9 mouse cellular contexts compared by ENCODE assay signal in genomic region chr10:17930445-17931083, GRCm38 (mm10). TPM values are rescaled to one million over a fixed set of nuclear protein-coding genes. Genes with fewer than 3 reads are reported as not detected.
DNase-seq lines count a peak whose midpoint lies in the region; ATAC-seq lines count a peak whose summit lies in the region.
"Had no signal": no experiment of that assay in that cellular context is flagged by ENCODE, and none has a peak within 500 bp of the region (broad histone marks: within the 10 kb centered on the region; RNA-seq: fewer than 3 reads in every experiment).

No protein-coding gene starts in this region.

- no peak overlapping the region for H3K4me2 ChIP-seq in neural tube, embryonic 15.5 days
- no peak overlapping the region for H3K4me2 ChIP-seq in forebrain, embryonic 15.5 days (replicated peaks)
- H3K4me2 ChIP-seq in limb, embryonic 15.5 days, result no peak overlapping the region

- H3K9ac ChIP-seq in neural tube, embryonic 15.5 days (replicated peaks), result no peak overlapping the region
- no peak overlapping the region for H3K9ac ChIP-seq in forebrain, embryonic 15.5 days (replicated peaks)
- H3K9ac ChIP-seq in limb, embryonic 15.5 days, result no peak overlapping the region

- no peaks in the 10 kb centered on the region for H3K27me3 ChIP-seq in neural tube, embryonic 15.5 days (replicated peaks)
- no peaks in the 10 kb centered on the region for H3K27me3 ChIP-seq in forebrain, embryonic 15.5 days
- no peaks in the 10 kb centered on the region for H3K27me3 ChIP-seq in limb, embryonic 15.5 days

- ATAC-seq in neural tube, embryonic 15.5 days (ENCODE audit: low FRiP score), result no peak
- peak; percentile 81 for ATAC-seq in forebrain, embryonic 15.5 days (replicated peaks)
- ATAC-seq in limb, embryonic 15.5 days (ENCODE audit: insufficient number of reproducible peaks, low FRiP score, low TSS enrichment, low read depth), result no peak

- peaks cover 8% of the 10 kb centered on the region; the same call in 1 of the 2 replicates for H3K4me1 ChIP-seq in neural tube, embryonic 15.5 days
- H3K4me1 ChIP-seq in forebrain, embryonic 15.5 days, result peaks cover 26% of the 10 kb centered on the region
- H3K4me1 ChIP-seq in limb, embryonic 15.5 days, result peaks cover 15% of the 10 kb centered on the region

- DNase-seq in gastrocnemius, adult 18-20 months (ENCODE audit: low spot score), result peak; percentile 39
- DNase-seq in gastrocnemius, postnatal 14 days, result no peak
- DNase-seq in neural tube, embryonic 10.5 days (ENCODE audit: extremely low spot score, low spot score), result no peak
- no peak for DNase-seq in frontal cortex, postnatal 14 days (ENCODE audit: low spot score in 2 of 2)
- DNase-seq in thymus, postnatal 36 days, result no peak

- no peaks in the 10 kb centered on the region for H3K36me3 ChIP-seq in neural tube, embryonic 15.5 days
- no peaks in the 10 kb centered on the region for H3K36me3 ChIP-seq in forebrain, embryonic 15.5 days
- H3K36me3 ChIP-seq in limb, embryonic 15.5 days, result no peaks in the 10 kb centered on the region

- intact Hi-C loops in gastrocnemius, postnatal 14 days (cut with DNase I; ENCODE audit: low total_unique reads), result no loop called here

- H3K27ac ChIP-seq in neural tube, embryonic 15.5 days (replicated peaks), result peak overlapping the region; percentile 6; the same call in 1 of the 2 replicates
- peak overlapping the region; percentile 78 for H3K27ac ChIP-seq in forebrain, embryonic 15.5 days (replicated peaks)
- peak overlapping the region; percentile 57 for H3K27ac ChIP-seq in limb, embryonic 15.5 days
- H3K27ac ChIP-seq: macrophage had no signal

- 50% methylated on average over 6 of the region's 6 CpGs for WGBS in neural tube, embryonic 15.5 days
- WGBS in forebrain, embryonic 15.5 days, result 32% methylated on average over 6 of the region's 6 CpGs
- 21% methylated on average over 6 of the region's 6 CpGs for WGBS in limb, embryonic 15.5 days

- no peaks in the 10 kb centered on the region for H3K9me3 ChIP-seq in neural tube, embryonic 15.5 days (replicated peaks)
- H3K9me3 ChIP-seq in forebrain, embryonic 15.5 days, result no peaks in the 10 kb centered on the region
- no peaks in the 10 kb centered on the region for H3K9me3 ChIP-seq in limb, embryonic 15.5 days

- H3K4me3 ChIP-seq in neural tube, embryonic 15.5 days (replicated peaks), result no peak overlapping the region
- no peak overlapping the region for H3K4me3 ChIP-seq in forebrain, embryonic 15.5 days
- H3K4me3 ChIP-seq in limb, embryonic 15.5 days, result no peak overlapping the region

RNA-seq across cellular contexts. Expression of gene Heca, which starts 17.3 kb away (rescaled TPM):
- 10 to 100 TPM; 16.3 to 22.2 TPM for total RNA-seq in gastrocnemius, adult 18-20 months (2021)
- 10 to 100 TPM; 13.6 to 13.8 TPM for total RNA-seq in gastrocnemius, postnatal 14 days (2021)
- 4.3 and 4.9 TPM in 2 replicates for polyA plus RNA-seq in neural tube, embryonic 15.5 days (2015; fragmentation: Nextera tagmentation; extraction: Ambion mirVana)
- polyA plus RNA-seq in forebrain, embryonic 15.5 days (2015; fragmentation: Nextera tagmentation; extraction: Ambion mirVana), result 5.9 and 6.6 TPM in 2 replicates
- 5.8 and 7.3 TPM in 2 replicates for polyA plus RNA-seq in limb, embryonic 15.5 days (2015; fragmentation: Nextera tagmentation; extraction: Ambion mirVana)

Comparison
In these comparisons a context has a peak if more than half of its experiments do, and no peak if none do; other contexts are left out.
1. H3K27ac ChIP-seq: peak in every context shown above with its lines; median percentile 78 in forebrain, embryonic 15.5 days; 57 in limb, embryonic 15.5 days; 6 in neural tube, embryonic 15.5 days.